Mouse (Mus musculus): ENCODE data around the gene Cherp.

- no peak for TF ChIP-seq CTCF (IDR thresholded peaks at IDR 0.05; ENCODE audit: low read depth, low read length)
- TF ChIP-seq POLR2A (IDR thresholded peaks at IDR 0.05; ENCODE audit: extremely low read depth, insufficient read depth, low read length), result no peak
These were observed 37.6 kb upstream of the Cherp start for GRCm38 (mm10) chr8:72512648-72513047.

Data from liver, adult 2 months (tissue).